Mouse (Mus musculus): ENCODE measurements around the gene Fbxo44.

DNA sequence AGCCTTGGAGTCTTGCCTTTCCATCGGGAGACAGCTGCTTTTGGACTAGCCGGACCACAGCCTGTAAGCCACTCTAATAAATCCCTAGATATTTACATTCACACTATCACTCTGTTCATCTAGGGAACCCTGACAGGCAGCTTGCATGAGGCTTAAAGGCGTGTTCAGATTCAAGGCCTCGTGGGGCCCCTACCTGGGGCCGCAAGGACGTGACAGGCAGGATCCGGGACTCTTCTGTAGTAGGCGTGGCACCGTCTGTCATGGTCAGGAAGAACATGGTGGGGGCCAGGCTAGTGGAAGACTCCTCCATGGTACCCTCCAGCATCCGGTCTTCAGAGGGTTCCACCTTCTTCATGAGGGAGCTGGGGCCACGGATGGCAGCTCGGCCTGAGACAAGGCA is 47.8 kb downstream of the Fbxo44 start:
- TF ChIP-seq USF1 (IDR thresholded peaks at IDR 0.05; ENCODE audit: low read depth) (no peak), POLR2A (IDR thresholded peaks at IDR 0.05; ENCODE audit: insufficient read length, low read depth) (no peak), CEBPB (IDR thresholded peaks at IDR 0.05; ENCODE audit: insufficient read depth, poor library complexity, severe bottlenecking) (no peak), REST (IDR thresholded peaks at IDR 0.05; ENCODE audit: insufficient read depth, insufficient read length) (no peak), E2F4 (IDR thresholded peaks at IDR 0.05; ENCODE audit: insufficient read depth) (no peak), MYOG (IDR thresholded peaks at IDR 0.05; ENCODE audit: control insufficient read depth in 1 of 3, insufficient read depth in 1 of 3, insufficient read length in 2 of 3, low read depth in 2 of 3) (no peak), POLR2AphosphoS2 (IDR thresholded peaks at IDR 0.05; ENCODE audit: insufficient read length, low read depth) (no peak)

Data from myocyte (in vitro differentiated cells).